Mouse (Mus musculus): ENCODE measurements around the gene Epo.

Gene Epo

DNA sequence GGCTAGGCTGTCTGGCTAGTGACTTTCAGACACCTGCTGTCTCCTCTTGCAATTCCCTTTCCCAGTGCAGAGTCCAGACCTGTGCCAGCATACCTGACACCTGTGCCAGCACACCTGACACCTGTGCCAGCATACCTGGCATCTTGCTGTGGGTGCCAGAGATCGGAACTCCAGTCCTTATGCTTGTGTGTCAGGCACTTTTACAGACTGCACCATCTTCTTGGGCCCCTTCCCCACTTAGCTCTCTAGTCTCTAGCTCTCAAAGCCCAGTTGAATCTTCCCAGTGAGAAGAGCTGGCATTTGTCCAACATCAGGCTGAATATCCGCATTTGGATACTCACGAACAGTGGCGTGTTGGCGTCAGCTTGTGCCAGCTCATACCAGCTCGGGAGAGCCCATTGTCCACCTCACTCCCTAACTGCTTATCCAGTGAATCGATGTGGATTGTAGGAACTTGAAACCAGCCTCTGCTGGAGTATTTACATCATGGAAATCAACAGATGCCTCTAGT, 6.3 kb upstream of the Epo start:
- no peak for DNase-seq

DNA sequence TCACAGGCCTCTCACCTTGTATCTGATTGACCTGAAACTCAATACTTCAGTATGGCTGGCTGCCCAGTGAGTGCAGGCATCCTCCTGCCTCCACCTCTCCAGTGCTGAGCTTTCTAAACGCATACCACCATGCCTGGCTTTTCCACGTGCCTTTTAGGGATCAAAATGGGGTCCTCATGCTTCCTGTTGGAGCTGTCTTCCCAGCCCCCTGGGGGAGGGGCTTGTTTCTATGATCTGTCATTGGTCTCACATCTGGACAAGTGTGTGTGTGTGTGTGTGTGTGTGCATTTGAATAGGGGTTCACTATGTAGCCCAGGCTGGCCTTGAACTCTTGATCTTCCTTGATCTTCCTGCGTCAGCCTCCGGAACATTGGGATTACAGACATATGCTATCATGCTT, 4.4 kb upstream of the Epo start:
- DNase-seq: no peak

GRCm38 (mm10) chr5:137535318-137535717, 2.3 kb upstream of the Epo start:
- DNase-seq: no peak

GRCm38 (mm10) chr5:137534762-137535161, 1.7 kb upstream of the Epo start:
- DNase-seq: peak; percentile 62 to 67

DNA sequence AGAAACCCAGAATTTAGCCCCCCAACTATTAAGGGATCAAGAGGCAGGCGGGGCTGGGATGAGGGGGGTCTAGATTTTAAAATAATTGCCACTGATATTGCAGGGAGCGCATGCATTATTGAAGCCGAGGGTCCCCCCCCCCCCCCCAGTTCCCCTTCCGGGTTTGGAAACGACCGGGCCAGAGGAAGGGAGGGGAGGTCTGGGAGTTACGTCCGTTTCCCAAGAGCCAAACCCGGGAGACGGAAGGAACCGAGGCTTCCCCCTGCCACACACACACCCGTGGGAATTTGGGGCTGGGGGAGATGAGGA, 280 bp downstream of the Epo start:
- no peak for DNase-seq

DNA sequence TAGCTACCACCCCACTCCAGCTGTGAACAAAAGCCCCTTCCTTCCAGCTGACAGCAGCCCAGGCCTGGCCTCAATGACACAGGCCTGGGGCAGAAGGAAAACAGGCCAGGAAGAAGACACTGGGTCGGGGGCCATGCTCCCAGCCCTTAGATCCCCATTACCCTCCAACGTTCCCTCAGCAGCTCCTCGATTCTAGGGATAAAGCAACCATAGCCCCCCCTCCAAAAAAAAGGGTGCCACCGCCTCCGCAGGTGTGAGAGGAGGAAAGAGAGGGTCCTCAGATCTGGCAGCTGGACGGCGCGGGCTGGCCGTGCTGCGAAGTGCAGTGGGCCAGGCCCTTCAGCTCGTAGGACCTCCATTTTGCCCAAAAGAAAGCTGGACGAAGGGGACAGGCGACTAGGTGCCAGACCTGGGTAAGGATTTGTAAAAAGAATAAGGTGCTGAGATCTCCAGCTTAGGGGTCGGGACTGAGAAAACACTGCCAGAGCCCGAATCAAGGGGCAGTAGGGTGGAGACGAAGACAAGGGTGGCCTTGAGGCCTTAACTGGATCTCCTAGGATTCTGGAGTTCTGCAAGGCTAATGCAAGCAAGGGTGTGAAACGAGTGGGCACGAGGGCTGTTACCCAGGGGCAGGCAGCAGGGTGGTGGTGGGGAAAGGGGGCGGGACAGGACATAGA, 773 bp downstream of the Epo start:
- DNase-seq: no peak

GRCm38 (mm10) chr5:137531414-137532130, 1.5 kb downstream of the Epo start:
- peak; percentile 62 to 63 for DNase-seq

DNA sequence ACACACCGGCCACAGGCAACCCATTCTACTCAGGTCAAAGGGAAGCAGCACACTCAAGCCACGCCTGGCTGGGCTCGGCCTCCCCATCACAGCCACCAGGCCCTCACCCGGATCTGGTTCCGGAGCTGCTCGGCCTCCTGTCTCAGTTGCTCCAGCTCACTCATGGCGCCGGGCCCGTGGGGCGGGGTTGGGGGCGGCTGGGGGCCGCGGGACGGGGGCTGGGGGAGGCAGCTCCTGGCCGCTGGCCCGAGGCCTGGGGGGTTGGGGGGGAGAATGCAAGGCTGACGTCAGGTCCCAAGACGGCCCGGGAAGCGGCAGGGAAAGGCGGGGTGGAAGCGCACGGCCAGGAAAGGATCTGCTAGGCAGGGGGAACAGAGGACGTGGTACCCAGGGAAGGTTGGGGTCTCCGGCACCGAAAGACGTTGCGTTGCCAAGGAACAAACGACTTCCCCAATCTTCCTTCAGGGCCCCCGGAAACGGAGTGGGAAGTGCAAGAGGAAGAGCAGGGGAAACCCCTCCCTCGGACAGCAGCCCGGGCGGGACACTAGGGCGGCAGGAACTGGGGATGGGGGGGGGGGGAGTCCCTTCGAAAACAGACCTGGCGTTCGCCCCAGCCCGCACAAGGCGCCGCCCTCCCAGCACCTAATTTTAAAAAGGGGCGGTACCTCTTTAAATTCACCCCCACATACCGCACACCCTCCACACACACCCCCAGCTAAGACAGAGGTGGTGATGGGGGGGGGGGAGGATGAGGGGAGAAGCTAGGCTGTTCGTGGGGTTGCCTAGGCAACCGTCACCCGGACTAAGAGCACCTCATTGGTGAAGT, 2.2 kb downstream of the Epo start:
- peak; percentile 74 to 76 for DNase-seq

DNA sequence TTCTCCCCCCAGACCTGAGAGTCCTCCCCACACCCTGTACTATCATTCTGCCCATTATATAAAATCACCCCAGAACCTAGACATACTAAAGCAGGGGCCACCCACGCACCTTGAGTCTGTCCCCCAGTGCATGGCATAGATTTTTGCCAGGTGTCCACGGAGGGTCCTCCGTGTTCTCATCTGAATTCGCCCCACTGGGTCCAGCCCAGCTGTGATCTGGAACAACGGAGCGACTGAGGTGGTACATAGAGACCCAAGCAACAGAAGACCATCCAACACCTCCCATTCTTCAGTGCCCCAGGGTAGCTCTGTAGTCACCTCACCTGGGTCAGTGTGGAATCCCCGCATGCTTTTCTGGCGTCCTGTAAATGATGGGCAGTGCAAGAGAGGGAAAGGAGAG, 3.0 kb downstream of the Epo start:
- no peak for DNase-seq

- no peak for DNase-seq
Measured at GRCm38 (mm10) chr5:137529221-137529995, 3.6 kb downstream of the Epo start.

DNA sequence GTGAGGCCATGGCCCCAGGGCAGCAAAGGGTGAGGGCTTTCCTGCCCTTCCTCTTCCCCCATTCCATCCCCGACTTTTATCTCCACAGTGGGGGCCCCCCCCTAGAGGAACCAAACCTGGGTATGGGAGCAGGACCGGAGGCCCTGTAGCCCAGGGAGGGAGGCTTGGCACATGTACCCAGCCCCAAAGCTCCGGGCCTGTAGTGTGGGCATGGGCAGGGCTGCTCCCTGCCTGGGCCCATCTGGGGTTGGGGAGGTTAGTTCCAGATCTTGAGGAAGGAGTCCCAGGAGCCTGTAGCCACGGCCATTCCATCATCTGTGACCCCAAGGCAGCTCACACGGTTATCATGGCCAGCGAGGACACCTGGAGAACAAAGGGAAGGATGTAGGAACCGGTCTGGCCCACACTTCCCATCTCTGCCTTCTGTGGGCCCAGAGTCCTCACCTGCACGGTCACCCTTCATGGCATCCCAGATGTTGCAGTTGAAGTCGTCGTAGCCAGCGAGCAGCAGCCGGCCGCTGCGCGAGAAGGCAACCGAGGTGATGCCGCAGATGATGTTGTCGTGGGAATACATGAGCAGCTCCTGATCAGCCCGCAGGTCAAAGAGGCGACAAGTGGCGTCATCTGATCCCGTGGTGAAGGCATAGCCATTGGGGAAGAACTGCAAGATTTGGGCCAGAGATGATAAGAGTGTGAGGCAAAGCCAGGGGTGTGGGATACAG, 4.6 kb downstream of the Epo start:
- DNase-seq: no peak

- no peak for DNase-seq
Measured at GRCm38 (mm10) chr5:137527413-137527812, 5.6 kb downstream of the Epo start.

- no peak for DNase-seq
Measured at GRCm38 (mm10) chr5:137526192-137526936, 6.7 kb downstream of the Epo start.

DNA sequence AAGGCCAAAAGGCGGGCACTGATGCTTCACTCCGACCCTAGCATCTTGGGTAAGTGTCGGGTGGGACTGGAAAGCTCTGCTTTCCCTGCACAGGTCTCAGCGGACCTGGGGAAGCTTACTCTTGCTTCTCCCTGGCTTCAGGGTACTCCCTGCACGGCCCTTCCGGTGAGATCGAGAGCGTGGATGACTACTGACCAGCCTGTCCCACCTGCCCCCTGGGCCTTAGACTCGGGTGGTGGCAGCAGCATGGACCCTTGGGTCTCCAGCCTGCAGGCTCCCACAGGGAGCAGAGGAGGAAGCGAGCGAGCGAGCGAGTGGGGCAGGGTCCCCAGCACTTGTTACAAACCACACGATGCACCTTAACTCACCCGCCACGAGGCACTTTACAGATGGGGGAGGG, 7.5 kb downstream of the Epo start:
- DNase-seq: no peak

GRCm38 (mm10) chr5:137524671-137525070, 8.4 kb downstream of the Epo start:
- no peak for DNase-seq

- DNase-seq: no peak
Measured at GRCm38 (mm10) chr5:137524251-137524515, 8.9 kb downstream of the Epo start.

GRCm38 (mm10) chr5:137523396-137524250, 9.4 kb downstream of the Epo start:
- DNase-seq: no peak

- DNase-seq: no peak
Measured at GRCm38 (mm10) chr5:137522711-137523110, 10.3 kb downstream of the Epo start.

DNA sequence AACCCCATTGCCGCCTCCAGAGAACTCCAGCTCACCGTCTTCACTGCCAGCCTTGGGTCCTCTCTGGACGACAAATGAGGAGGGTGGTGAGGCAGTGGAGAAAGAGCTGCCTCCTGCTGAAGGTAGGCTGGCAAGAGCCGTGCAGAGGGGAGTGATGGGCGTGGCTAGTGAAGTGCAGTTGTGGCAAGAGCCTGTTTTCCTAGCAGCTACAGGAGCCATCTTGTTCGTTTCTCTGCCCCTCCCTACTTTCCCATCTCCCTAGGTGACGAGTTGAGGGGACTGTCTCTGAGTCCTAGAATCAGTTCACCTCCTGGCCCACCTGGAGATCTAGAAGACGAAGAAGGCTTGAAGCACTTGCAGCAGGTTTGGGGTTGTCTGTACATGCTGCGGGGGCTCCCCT, 11.2 kb downstream of the Epo start:
- no peak for DNase-seq

DNA sequence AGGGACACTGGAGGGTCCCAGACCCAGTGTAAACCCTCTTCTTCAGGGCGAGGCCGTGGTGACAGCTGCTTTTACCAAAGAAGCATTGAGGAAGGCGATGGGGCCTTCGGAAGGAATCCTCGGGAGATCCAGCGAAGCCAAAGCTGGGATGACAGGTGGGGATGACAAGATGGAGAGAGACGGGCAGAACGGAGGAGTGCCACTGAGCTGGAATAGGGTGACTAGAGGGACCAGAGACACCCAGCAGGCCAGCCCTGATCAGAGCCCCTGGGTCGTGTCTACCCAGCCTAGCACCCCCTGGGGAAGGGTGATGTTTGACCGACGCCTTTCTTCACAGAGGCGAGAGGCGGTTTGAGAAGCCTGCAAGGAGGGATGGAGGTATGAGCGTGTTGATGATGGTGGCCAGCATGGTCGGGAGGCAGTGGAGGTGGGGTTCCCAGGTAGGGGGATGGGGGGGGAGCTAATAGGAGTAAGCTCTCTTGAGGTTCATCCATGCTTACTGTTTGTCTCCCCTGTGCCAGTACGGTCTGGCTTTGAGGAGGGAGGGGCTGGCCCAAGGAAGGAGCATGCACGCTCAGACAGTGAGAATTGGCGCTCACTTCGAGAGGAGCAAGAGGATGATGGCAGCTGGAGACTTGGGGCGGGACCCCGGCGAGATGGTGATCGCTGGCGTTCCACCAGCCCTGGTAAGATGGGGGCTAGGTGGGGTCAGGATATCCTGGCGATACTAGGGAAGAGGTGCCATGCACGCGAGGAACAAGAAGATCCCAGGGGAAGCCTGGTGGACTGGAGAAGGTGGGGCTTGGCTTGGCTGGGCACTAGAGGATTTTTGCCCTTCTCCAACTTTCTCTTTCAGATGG, 13.1 kb downstream of the Epo start:
- no peak for DNase-seq

Measured in lung, adult 18-20 months (tissue).